Mouse (Mus musculus) kidney, postnatal 25 days (tissue): ENCODE measurements around the gene Cep19.
"Not testable (repeated sequence)": the region's sequence is repeated elsewhere in the genome, so short reads cannot be mapped to it uniquely, and the experiment has no call there.

Experiments used
- DNase-seq, 2 experiments: peaks; one replicate each; pipeline ENCODE4 v3.0.0; 2021; ENCODE audit warnings: mixed read lengths in 2 of 2

Cep19 gene

GRCm38 (mm10) chr16:32099638-32100150, at the start of gene Cep19, which contains the start of gene Pigx:
Cep19 (plus strand) TSS chr16:32099800.
Pigx (minus strand) TSS chr16:32099740.
- peak; percentile 90 to 95 for DNase-seq

GRCm38 (mm10) chr16:32058817-32059216, 40.8 kb upstream of the Cep19 start:
- no peak for DNase-seq

- no peak for DNase-seq
Observed at GRCm38 (mm10) chr16:32059840-32060523, 39.6 kb upstream of the Cep19 start.

- no peak for DNase-seq
Observed at GRCm38 (mm10) chr16:32062226-32062625, 37.4 kb upstream of the Cep19 start.

- DNase-seq: no peak
Observed at GRCm38 (mm10) chr16:32063900-32064299, 35.7 kb upstream of the Cep19 start.

- no peak for DNase-seq
Observed at GRCm38 (mm10) chr16:32066899-32067298, 32.7 kb upstream of the Cep19 start.

GRCm38 (mm10) chr16:32068389-32069300, 31.0 kb upstream of the Cep19 start:
- peak in 1 of 2 experiments; percentile 42 for DNase-seq

GRCm38 (mm10) chr16:32070070-32070469, 29.5 kb upstream of the Cep19 start:
- DNase-seq: not testable (repeated sequence)

GRCm38 (mm10) chr16:32075762-32076161, 23.8 kb upstream of the Cep19 start:
- DNase-seq: no peak

- DNase-seq: no peak
Observed at GRCm38 (mm10) chr16:32076406-32076805, 23.2 kb upstream of the Cep19 start.

- DNase-seq: no peak
Observed at GRCm38 (mm10) chr16:32077648-32078407, 21.8 kb upstream of the Cep19 start.

GRCm38 (mm10) chr16:32078408-32078990, 21.1 kb upstream of the Cep19 start:
- DNase-seq: peak; percentile 36 to 42

- DNase-seq: peak; percentile 88 to 95
Observed at GRCm38 (mm10) chr16:32078991-32079511, 20.5 kb upstream of the Cep19 start, which contains the start of gene Pak2. Pak2 (minus strand) TSS chr16:32079342.

- peak; percentile 85 for DNase-seq
Observed at GRCm38 (mm10) chr16:32087629-32088443, 11.8 kb upstream of the Cep19 start.

GRCm38 (mm10) chr16:32091466-32091865, 8.1 kb upstream of the Cep19 start:
- no peak for DNase-seq

- DNase-seq: not testable (repeated sequence)
Observed at GRCm38 (mm10) chr16:32097757-32098156, 1.8 kb upstream of the Cep19 start.

- no peak for DNase-seq
Observed at GRCm38 (mm10) chr16:32098897-32099637, 533 bp upstream of the Cep19 start.

- DNase-seq: no peak
Observed at GRCm38 (mm10) chr16:32102295-32102694, 2.7 kb downstream of the Cep19 start.

GRCm38 (mm10) chr16:32105698-32106097, 6.1 kb downstream of the Cep19 start:
- DNase-seq: no peak

GRCm38 (mm10) chr16:32107342-32108045, 7.9 kb downstream of the Cep19 start:
- no peak for DNase-seq
